Mouse (Mus musculus) T-helper 2 cell (primary cell): ENCODE data around the gene Ifit1.

Source experiments
- in situ Hi-C: fragments of 300-600 bp; cut with MboI, MseI; formaldehyde crosslinking; loops from one replicate; pipeline ENCODE4 v1.15.1; 2025; ENCODE audit warnings: high pct_unique_total_duplicates

Ifit1 gene

DNA sequence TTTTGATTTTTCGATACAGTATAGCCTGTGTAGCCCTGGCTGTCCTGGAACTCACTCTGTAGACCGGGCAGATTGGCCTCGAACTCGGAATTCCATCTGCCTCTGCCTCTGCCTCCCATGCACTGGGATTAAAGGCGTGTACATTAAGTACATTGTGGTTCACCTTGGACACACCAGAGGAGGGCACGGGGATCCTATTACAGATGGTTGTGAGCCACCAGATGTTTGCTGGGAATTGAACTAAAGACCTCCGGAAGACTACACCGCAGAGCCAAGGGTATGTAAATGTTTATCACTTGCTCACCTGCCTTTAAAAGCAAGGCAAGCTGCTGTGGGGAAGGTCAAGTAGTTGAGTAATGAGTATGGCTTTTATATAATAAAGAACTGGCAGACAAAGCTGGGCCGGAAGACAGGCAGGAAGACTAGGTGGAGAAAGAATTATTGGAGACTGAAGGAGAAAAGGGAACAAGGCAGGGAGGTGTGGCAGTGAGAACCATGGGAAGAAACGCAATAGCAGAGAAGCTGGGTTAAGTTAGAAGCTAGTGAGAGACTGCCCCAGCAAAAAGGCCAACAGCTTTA is 14.6 kb downstream of the Ifit1 start:
- in situ Hi-C loops = no loop called here

DNA sequence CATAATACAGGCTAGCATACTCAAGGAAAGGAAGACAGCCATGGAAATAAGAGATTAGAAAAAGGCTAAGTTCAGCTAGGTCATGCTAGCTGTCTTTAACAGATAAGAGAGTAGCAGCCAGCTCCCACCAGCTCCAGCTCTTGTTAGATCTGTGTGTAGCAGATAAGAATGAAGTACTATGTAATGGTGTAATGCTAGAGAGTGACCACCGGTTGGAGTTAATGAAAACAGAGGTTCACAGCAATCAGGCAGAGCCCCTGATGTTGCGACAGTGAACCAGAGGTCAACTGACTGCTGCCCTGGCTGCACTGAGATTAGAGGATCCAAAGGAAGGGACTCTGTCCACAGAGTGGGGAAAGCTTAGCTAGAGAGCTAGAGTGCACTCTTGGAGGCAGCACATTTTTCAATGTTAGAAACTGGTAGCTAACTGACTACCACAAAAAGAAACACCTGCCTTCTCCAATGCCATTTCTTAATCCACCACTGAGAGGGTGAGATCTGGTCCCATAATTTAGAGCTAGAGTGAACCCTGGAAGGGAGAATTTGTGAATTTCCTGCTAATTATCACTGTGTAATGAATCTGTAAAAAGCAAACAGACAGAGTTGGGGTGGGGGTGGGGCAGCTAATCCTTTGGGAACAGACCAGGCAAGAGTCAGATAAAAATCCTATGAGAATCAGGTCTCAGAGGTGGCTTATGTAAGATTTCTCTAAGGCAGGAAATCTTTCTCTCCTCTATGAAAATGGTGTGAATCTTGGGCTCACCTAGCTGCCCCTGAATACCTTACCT is 16.0 kb downstream of the Ifit1 start:
- in situ Hi-C loops = no loop called here

DNA sequence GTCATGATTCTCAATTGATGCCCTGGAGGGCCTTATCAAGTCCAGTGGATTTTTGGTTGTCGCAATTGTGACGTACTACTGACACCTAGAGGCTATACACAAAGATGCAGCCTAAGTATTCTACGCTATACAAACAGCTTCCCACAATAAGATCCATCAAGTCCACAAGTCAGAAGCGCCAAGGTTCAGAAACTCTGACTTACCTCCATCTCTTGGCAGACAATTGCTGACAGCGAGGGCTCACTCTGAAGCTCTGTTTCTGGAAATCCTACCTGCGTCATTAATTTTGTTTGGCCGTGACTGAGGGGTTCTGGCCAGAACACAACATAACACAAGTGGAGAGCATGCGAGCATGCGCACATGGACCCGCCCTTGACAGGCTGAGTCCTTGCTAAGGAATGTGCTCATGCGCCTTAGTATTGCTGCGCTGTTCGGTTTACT is 21.4 kb downstream of the Ifit1 start:
- in situ Hi-C loops = no loop called here

DNA sequence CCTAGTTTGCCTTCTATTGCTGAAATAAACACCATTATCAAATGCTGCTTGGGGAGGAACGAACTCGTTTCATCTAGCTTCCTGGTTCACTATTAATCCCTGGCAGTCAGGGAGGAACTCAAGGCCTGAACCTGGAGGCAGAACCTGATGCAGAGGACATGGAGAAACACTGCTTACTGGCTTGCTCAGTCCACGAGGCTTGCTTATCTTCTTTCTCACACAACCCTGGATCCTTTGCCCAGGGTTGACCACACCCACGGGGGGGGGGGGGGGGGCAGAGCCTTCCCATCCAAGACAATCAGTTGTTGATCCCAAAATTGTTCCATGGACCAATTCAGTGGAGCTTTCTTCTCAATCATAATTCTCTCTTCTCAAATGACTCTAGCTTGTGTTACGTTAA is 22.1 kb downstream of the Ifit1 start:
- in situ Hi-C loops = no loop called here

DNA sequence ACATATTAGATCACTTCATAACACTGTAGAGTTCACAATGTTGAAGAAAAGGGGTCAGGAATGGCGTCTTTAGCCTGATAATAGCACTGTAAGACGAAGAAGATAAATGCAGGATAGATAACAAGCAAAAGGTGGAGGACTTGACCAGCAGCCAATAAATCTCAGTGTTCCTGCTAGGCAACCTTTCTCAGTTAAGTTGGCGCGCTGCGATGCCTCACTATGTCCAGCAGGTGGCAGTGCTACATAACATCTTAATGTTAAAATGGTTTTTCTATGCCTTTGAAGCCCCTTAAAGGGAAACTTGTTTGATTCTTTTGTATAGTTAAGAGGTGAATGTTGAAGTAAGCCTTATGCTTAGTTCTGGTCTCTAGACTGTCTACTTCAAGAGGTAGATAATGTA is 25.5 kb downstream of the Ifit1 start:
- in situ Hi-C loops = loop anchor here (5.0 kb wide), 1 partner anchor 261 kb away; no protein-coding TSS in a partner anchor

DNA sequence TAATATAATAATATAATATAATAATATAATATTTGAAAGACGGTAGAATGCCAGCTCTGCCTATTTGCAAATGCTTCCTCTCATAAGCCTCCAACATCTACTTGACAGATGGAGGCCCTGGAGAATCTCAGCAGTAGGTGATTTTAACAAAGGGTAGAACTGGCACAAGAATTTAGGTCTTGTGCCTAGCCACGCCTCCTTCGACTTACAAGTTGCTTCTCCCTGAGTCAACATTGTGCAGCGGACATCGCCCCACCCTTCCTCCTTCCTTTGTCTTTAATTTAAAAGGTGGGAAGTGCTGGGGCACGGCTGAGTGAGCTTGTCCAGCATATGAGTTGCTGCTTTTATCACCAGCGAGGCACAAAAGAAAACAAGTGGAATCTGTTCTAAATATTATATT is 32.8 kb downstream of the Ifit1 start:
- in situ Hi-C loops = no loop called here

DNA sequence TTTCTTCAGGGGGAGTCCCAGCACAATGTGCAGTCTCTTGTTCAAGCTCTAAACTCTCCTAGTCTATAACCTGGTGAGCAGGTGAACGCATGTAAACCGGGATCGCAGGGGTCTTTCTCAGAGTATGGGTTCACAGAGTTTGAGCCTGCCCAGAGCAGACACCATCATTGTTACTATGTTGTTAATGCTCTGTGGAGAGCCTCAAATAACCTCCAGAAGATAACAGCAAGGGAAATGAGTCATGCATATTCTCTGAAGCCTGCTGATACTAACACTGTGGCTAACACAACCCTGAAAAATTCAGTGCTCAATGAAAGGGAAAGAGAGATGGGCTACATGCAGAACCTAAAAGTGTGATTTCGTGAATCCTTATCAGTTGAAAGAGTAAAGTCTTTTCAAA is 37.8 kb downstream of the Ifit1 start:
- in situ Hi-C loops = no loop called here

DNA sequence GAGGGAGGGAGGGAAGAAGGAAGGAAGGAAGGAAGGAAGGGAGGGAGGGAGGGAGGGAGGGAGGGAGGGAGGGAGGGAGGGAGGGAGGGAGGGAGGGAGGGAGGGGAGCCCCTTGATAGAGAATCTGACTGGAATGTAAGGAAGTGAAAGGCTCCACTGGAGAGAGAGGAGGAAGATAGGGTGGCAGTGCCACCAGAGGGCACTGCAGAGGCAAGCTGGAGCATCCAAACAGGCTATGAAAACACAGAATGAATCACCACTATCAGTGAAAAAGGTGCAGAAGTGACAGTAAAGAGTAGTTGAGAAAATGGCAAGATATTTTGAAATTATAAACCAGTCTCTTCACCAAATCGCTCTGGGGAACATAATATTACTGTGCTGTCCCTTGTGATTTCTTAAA is 44.2 kb downstream of the Ifit1 start:
- in situ Hi-C loops = loop anchor here (10.0 kb wide), 1 partner anchor 80 kb away; no protein-coding TSS in a partner anchor

DNA sequence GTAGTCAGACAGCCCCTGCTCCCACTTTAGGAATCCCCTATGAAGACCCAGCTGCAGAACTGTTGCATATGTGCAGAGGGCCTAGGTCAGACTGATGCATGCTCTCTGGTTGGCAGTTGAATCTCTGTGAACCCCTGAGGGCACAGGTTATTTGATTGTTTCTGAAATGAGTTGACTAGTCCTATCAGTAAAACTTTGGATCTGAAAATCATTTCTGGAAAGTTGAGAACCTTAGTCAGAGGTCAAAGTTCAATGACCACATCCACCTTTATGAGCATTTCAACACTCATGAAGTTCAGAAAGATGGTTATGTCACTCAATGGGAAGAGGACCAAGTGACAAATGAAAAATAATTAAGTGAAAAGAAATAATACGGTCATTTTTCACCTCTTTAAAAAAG is 44.9 kb downstream of the Ifit1 start:
- in situ Hi-C loops = loop anchor here (10.0 kb wide), 1 partner anchor 79 kb away; no protein-coding TSS in a partner anchor

DNA sequence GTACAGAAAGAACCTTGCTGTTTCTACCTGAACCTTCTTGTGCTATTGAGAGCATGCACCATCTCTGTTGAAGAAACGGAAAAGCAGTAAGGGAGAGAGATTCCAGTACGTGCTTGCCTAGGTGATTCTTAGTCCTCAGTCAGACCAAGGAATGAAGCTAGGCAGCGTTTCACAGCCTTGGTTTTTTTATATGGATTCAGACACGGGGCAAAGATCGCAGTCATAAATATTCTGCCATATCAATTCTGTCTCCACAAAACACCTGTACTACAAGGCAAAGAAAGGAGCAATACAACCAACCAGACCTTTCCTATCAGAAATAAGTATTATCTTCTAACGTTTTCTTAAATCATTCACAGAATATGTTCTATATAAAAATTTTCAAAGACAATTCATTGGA is 50.7 kb downstream of the Ifit1 start:
- in situ Hi-C loops = no loop called here

DNA sequence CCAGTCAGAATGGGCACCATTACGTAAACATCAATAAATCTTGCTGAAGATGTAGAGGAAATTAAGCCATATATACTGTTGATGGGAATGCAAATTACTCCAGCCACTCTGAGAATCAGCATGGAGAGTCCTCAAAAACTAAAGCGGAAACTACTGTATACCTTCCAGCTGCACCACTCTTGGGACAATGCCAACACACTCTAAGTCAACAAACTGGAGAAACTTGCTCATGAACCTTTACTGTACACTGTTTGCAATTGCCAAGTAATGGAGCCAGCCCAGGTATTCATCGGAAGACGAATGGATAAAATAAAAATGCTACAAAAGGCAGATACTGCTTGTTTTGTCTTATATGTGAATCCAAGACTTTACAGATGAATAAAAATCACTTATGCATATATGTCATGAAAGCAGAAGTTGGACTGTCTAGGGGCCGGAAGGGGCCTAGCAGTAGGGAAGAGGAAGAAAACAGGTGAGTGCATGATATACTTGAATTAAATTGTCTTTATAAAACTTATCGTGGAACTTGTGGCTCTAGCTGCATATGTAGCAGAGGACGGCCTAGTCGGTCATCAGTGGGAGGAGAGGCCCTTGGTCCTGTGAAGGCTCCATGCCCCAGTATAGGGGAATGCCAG is 55.8 kb downstream of the Ifit1 start:
- in situ Hi-C loops = no loop called here

DNA sequence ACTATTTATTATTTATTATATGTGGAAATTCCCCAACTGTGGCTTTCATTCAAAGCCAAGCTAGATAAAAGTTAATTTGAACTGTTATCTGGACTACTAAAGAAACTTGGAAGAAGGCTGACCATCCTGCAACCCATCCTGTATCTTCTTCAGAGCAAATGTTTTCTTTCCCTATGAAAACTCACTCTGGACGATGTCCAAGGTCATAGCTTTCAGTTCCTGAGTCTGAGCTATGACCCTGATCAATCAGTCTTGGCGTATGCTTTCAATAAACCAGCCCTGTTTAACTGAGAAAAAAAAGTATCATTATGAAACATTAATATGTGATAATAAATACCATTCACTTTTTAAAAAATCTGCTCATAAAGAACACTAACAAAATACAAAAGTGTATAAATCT is 56.8 kb downstream of the Ifit1 start:
- in situ Hi-C loops = no loop called here

DNA sequence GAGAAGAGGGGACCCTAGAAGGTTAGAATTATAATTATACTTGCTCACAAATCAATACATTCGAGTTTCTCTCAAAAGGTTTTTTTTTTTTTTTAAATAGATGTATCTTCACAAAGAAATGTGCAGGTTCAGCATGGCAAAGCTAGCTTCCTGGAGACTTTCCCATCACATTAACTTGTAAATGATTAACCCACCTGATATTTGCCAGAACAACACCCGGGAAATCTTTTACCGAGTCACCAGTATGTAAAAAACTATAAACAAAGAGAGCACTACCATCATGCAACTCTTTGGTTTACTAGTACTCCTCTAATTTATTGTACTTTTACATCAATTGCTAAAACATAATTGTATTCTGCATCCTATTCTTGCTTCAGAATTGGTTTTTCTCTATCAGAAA is 57.8 kb downstream of the Ifit1 start:
- in situ Hi-C loops = no loop called here

DNA sequence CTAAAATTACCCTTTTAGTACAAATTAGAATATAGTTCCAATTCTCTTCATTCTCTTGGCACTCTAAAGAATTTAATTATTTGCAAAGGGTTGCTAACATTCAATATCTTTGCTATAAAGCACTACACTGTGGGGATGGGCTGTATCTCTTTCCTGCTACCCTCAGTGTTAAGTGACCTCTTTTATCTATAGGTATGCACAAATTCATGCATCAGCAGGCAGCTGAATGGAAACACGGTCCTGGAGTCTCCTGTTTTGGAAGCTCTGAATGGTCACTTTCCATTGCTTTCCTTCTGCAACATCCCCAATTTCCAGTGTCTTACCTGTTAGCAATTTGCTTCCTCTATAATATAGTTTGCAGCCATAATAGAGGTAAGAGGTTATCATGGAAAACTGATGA is 58.2 kb downstream of the Ifit1 start:
- in situ Hi-C loops = no loop called here

DNA sequence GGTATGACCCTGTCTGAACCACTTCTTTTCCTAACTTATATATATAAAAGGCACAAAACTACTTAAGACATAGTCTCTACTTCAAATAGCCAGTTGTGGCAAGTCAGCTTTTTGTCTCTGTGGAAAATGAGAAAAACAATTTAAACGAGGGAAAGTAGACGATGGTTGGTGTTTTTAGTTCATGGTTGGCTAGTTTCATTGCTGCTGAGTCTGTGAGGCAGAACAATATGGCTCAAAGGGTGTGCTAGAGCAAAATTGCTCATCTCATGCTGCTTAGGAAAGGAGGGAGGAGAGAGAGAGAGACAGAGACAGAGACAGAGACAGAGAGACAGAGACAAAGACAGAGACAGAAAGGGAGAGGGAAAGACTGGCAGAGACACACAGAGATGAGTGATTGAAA is 58.6 kb downstream of the Ifit1 start:
- in situ Hi-C loops = no loop called here
